Mouse (Mus musculus): ENCODE measurements around the gene Gm21974. TPM values are rescaled to one million over a fixed set of nuclear protein-coding genes. Genes with fewer than 3 reads are reported as not detected.
A peak's percentile ranks its signal among the peaks of the same experiment; 100 is the strongest.
"Not testable (repeated sequence)": the region's sequence is repeated elsewhere in the genome, so short reads cannot be mapped to it uniquely, and the experiment has no call there.

Gene Gm21974
- polyA plus RNA-seq, 1 experiment from 2014 or later = not detected

DNA sequence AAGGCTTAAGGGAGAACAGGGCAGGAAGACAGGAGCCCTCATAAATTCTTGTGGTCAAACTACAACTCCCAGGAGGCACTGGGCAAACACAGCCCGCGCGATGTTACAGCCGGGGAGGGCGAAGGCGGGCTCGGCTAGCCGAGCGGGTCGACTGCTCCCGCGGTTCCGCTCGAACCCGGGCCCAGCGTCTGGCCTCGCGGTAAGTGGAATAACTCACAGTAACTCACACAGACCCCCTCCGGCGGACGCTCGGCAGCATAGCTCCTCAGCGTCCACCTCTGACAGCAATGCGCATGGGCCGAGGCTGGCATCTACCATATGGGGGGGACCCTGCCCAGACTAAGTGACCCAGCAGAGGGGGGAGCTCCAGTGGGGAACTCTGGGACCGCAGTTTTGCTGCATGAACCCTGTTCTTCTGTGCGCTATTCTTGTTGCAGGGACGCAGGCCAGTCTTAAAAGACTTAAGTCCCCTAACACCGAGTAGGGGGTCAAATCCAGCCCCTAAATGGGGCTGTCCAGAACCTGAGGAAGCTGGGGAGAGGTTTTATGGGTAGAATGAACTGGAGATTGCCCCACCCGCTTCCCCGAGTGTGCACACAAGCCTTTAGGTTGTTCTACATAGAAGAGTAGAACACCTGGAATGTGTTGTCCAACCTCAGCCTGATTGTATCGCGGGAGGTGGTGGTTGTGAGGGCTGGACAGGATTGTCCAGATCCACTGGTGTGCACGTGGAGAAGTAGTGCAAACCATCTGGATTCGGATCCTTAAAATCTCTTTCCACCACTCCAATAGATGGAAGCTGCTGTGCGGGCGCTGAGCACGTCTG, 8.9 kb upstream of the Gm21974 start, which contains the start of gene Bckdk:
Gene Bckdk (plus strand): TSS at position 112 of the 826 bp plus-strand sequence.
- Histone ChIP-seq H3K36me3 (ENCODE audit: control insufficient read depth, insufficient read depth) (peaks cover 33% of the 10 kb centered on the region), H3K4me1 (ENCODE audit: control insufficient read depth, low read depth, low read length) (peaks cover 31% of the 10 kb centered on the region), H3K27me3 (ENCODE audit: control insufficient read depth, insufficient read depth, low read depth, low read length) (no peaks in the 10 kb centered on the region), H3K4me2 (ENCODE audit: low read depth, low read length) (peak within 1 kb of the TSS; percentile 86), H3K4me3 (ENCODE audit: low read depth, low read length) (peak within 1 kb of the TSS; percentile 87), H3K9ac (ENCODE audit: low read depth, low read length) (peak within 1 kb of the TSS; percentile 94), H3K9me3 (replicated peaks; ENCODE audit: control insufficient read depth, low read length) (no peaks in the 10 kb centered on the region), H3K27ac (ENCODE audit: low read length) (peak within 1 kb of the TSS; percentile 86)
- peak; percentile 82 for ATAC-seq (ENCODE audit: low read depth)
- 7% methylated on average over 38 of the region's 38 CpGs for WGBS (ENCODE audit: insufficient replicate concordance)

DNA sequence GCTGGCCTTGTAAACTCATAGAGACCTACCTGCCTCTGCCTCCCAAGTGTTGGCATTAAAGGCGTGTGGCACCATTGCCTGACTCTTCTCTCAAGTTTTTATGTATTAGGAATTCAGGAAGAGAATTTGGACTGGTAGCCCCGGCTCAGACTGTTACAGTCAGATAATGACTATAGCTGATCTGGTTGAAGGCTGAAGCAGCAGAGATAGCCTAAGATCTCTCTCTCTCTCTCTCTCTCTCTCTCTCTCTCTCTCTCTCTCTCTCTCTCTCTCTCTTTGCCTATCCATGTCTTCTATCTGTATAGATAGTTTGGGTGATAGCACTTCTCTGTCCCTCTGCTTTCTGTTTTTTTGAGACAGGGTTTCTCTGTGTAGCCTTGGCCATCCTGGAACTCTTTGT, 6.5 kb upstream of the Gm21974 start:
- Histone ChIP-seq H3K4me2 (ENCODE audit: low read depth, low read length) (no peak overlapping the region), H3K36me3 (ENCODE audit: control insufficient read depth, insufficient read depth) (peaks cover 16% of the 10 kb centered on the region), H3K4me3 (ENCODE audit: low read depth, low read length) (no peak overlapping the region), H3K9me3 (replicated peaks; ENCODE audit: control insufficient read depth, low read length) (no peaks in the 10 kb centered on the region), H3K27ac (ENCODE audit: low read length) (no peak overlapping the region), H3K27me3 (ENCODE audit: control insufficient read depth, insufficient read depth, low read depth, low read length) (no peaks in the 10 kb centered on the region), H3K9ac (ENCODE audit: low read depth, low read length) (no peak overlapping the region), H3K4me1 (ENCODE audit: control insufficient read depth, low read depth, low read length) (peaks cover 39% of the 10 kb centered on the region)
- 49% methylated on average over 2 of the region's 2 CpGs for WGBS (ENCODE audit: insufficient replicate concordance)
- ATAC-seq (ENCODE audit: low read depth) = no peak

DNA sequence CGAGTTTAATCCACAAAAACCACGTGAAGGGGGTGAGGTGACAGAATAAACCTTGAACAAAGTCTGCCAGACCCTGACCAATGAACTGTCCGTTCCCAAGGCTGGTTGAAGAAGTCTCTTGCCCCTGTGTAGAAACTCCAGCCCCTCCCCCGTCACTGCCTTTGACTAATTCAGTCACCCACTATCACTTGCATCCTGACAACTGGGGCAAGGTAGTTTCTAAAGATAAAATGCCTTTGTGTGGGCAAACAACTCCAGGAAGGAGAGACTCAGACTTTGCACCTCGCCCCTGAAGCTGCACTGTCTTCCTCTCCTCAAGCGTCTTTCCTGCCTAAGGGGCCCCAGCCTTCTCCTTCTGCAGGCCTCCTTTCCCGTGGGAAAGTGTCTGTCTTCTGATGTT, 4.7 kb upstream of the Gm21974 start:
- no peaks in the 10 kb centered on the region for H3K9me3 ChIP-seq (replicated peaks; ENCODE audit: control insufficient read depth, low read length)
- H3K27ac ChIP-seq (ENCODE audit: low read length) = peak overlapping the region; percentile 35
- peaks cover 49% of the 10 kb centered on the region for H3K4me1 ChIP-seq (ENCODE audit: control insufficient read depth, low read depth, low read length)
- 11% methylated on average over 7 of the region's 7 CpGs for WGBS (ENCODE audit: insufficient replicate concordance)
- H3K27me3 ChIP-seq (ENCODE audit: control insufficient read depth, insufficient read depth, low read depth, low read length) = no peaks in the 10 kb centered on the region
- H3K4me2 ChIP-seq (ENCODE audit: low read depth, low read length) = no peak overlapping the region; the same call in 1 of the 2 replicates
- 0 out of 2 replicates have a peak overlapping the region, but pooled peaks have one; percentile 6 for H3K9ac ChIP-seq (ENCODE audit: low read depth, low read length)
- H3K36me3 ChIP-seq (ENCODE audit: control insufficient read depth, insufficient read depth) = no peaks in the 10 kb centered on the region
- H3K4me3 ChIP-seq (ENCODE audit: low read depth, low read length) = no peak overlapping the region
- no peak for ATAC-seq (ENCODE audit: low read depth)

DNA sequence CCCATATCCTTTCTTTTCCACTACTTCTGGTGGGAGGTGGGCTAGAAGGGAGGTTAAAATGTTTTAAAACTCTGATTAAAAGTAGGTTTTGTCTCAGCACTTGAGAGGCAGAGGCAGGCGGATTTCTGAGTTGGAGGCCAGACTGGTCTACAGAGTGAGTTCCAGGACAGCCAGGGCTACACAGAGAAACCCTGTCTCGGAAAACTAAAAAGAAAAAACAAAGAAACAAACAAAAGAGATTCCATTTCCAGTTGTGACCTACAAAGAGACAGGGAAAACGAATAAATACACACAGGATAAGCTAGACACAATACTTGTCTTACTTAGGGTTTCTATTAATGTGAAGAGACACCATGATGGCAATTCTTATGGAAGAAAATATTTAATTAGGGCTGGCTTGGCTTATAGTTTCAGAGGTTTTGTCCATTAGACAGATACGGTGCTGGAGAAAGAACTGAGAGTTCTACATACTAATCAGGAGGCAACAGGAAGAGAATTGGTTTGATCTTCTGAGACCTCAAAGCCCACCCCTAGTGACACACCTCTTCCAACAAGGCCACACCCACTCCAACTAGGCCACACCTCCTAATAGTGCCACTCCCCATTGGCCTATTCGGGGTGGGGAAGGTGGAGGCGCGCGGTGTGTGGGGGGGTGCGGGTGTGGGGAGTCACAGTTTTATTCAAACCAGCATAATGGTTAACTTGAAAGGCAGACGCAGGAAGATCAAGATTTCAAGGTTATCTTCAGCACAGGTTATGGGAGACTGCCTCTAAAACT, 3.1 kb upstream of the Gm21974 start:
- no peaks in the 10 kb centered on the region for H3K36me3 ChIP-seq (ENCODE audit: control insufficient read depth, insufficient read depth)
- no peaks in the 10 kb centered on the region for H3K27me3 ChIP-seq (ENCODE audit: control insufficient read depth, insufficient read depth, low read depth, low read length)
- ATAC-seq (ENCODE audit: low read depth) = no peak; the same call in 1 of the 2 replicates
- H3K27ac ChIP-seq (ENCODE audit: low read length) = no peak overlapping the region
- H3K4me3 ChIP-seq (ENCODE audit: low read depth, low read length) = no peak overlapping the region
- H3K4me2 ChIP-seq (ENCODE audit: low read depth, low read length) = peak overlapping the region; percentile 22; the same call in 1 of the 2 replicates
- WGBS (ENCODE audit: insufficient replicate concordance) = 23% methylated on average over 10 of the region's 10 CpGs
- H3K9me3 ChIP-seq (replicated peaks; ENCODE audit: control insufficient read depth, low read length) = no peaks in the 10 kb centered on the region
- H3K4me1 ChIP-seq (ENCODE audit: control insufficient read depth, low read depth, low read length) = peaks cover 51% of the 10 kb centered on the region
- no peak overlapping the region for H3K9ac ChIP-seq (ENCODE audit: low read depth, low read length)

DNA sequence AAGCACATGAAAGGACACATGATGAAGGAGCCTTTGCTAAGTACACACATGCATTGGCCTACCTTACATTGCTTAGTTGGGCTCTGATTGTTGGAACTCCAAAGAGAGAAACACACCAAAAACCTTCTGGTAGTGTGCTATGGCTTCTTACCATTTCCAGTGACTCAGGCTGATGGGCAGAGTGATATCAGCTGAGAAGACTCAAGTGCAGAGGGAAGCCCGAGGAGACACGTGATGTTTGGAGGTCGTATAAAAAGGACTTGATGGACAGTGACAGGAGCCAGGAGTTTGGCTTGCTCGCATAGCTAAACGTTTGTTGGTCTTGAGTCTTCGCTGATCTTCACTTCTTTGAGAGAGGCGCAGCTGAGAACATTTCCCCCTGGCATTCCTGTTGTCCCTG, 2.3 kb upstream of the Gm21974 start:
- no peaks in the 10 kb centered on the region for H3K9me3 ChIP-seq (replicated peaks; ENCODE audit: control insufficient read depth, low read length)
- H3K4me2 ChIP-seq (ENCODE audit: low read depth, low read length) = no peak overlapping the region
- H3K9ac ChIP-seq (ENCODE audit: low read depth, low read length) = no peak overlapping the region
- H3K36me3 ChIP-seq (ENCODE audit: control insufficient read depth, insufficient read depth) = no peaks in the 10 kb centered on the region
- no peaks in the 10 kb centered on the region for H3K27me3 ChIP-seq (ENCODE audit: control insufficient read depth, insufficient read depth, low read depth, low read length)
- no peak for ATAC-seq (ENCODE audit: low read depth)
- peaks cover 51% of the 10 kb centered on the region for H3K4me1 ChIP-seq (ENCODE audit: control insufficient read depth, low read depth, low read length)
- H3K27ac ChIP-seq (ENCODE audit: low read length) = no peak overlapping the region
- no peak overlapping the region for H3K4me3 ChIP-seq (ENCODE audit: low read depth, low read length)
- WGBS (ENCODE audit: insufficient replicate concordance) = 76% methylated on average over 7 of the region's 7 CpGs

GRCm38 (mm10) chr7:127896384-127896783, 1.1 kb upstream of the Gm21974 start:
- Histone ChIP-seq H3K9ac (ENCODE audit: low read depth, low read length) (no peak overlapping the region), H3K36me3 (ENCODE audit: control insufficient read depth, insufficient read depth) (no peaks in the 10 kb centered on the region), H3K9me3 (replicated peaks; ENCODE audit: control insufficient read depth, low read length) (no peaks in the 10 kb centered on the region), H3K27ac (ENCODE audit: low read length) (peak overlapping the region; percentile 19; the same call in 1 of the 2 replicates), H3K27me3 (ENCODE audit: control insufficient read depth, insufficient read depth, low read depth, low read length) (no peaks in the 10 kb centered on the region), H3K4me1 (ENCODE audit: control insufficient read depth, low read depth, low read length) (peaks cover 49% of the 10 kb centered on the region), H3K4me2 (ENCODE audit: low read depth, low read length) (0 out of 2 replicates have a peak overlapping the region, but pooled peaks have one; percentile 92), H3K4me3 (ENCODE audit: low read depth, low read length) (no peak overlapping the region)
- WGBS (ENCODE audit: insufficient replicate concordance) = 50% methylated on average over 13 of the region's 13 CpGs
- no peak for ATAC-seq (ENCODE audit: low read depth)

DNA sequence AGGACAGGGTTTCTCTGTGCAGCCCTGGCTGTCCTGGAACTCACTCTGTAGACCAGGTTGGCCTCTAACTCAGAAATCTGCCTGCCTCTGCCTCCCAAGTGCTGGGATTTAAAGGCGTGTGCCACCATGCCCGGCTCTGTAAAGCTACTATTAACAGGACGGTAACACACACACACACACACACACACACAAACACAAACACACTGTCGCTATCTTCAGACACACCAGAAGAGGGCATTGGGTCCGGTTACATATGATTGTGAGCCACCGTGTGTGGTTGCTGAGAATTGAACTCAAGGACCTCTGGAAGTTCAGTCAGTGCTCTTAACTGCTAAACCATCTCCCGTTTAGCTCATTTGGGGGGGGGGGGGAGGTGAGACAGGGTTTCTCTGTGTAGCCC, 637 bp upstream of the Gm21974 start:
- not testable (repeated sequence) for ATAC-seq (ENCODE audit: low read depth); H3K36me3 ChIP-seq (ENCODE audit: control insufficient read depth, insufficient read depth); H3K9me3 ChIP-seq (replicated peaks; ENCODE audit: control insufficient read depth, low read length); H3K27me3 ChIP-seq (ENCODE audit: control insufficient read depth, insufficient read depth, low read depth, low read length); H3K9ac ChIP-seq (ENCODE audit: low read depth, low read length)
- Histone ChIP-seq H3K4me1 (ENCODE audit: control insufficient read depth, low read depth, low read length) (peaks cover 49% of the 10 kb centered on the region), H3K4me3 (ENCODE audit: low read depth, low read length) (peak overlapping the region; percentile 76), H3K27ac (ENCODE audit: low read length) (peak overlapping the region; percentile 89), H3K4me2 (ENCODE audit: low read depth, low read length) (peak overlapping the region; percentile 92)
- WGBS (ENCODE audit: insufficient replicate concordance) = 52% methylated on average over 7 of the region's 7 CpGs

DNA sequence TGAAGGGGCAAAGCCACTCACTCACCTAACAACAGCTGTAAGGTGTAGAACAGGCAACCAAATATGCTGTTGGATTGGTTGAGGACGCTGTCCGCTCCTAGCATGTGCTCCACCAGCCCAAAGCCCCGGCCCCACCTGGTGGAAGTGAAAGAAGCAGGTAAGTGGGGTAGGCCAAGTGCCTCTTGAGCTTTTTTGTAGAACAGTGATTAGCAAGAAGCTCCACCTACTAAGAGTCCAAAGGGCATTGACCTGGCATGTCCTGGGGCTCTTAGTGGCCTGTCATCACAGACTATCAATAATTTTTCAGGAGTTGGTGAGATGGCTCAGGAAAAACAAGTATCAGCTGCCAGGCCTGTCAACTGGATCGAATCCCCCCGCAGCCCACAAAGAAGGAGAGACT, 774 bp downstream of the Gm21974 start:
- Histone ChIP-seq H3K9me3 (replicated peaks; ENCODE audit: control insufficient read depth, low read length) (no peaks in the 10 kb centered on the region), H3K4me1 (ENCODE audit: control insufficient read depth, low read depth, low read length) (peaks cover 36% of the 10 kb centered on the region), H3K36me3 (ENCODE audit: control insufficient read depth, insufficient read depth) (no peaks in the 10 kb centered on the region), H3K27ac (ENCODE audit: low read length) (no peak overlapping the region; the same call in 1 of the 2 replicates), H3K9ac (ENCODE audit: low read depth, low read length) (peak overlapping the region; percentile 10; the same call in 1 of the 2 replicates), H3K4me2 (ENCODE audit: low read depth, low read length) (peak overlapping the region; percentile 92), H3K27me3 (ENCODE audit: control insufficient read depth, insufficient read depth, low read depth, low read length) (no peaks in the 10 kb centered on the region), H3K4me3 (ENCODE audit: low read depth, low read length) (peak overlapping the region; percentile 76)
- WGBS (ENCODE audit: insufficient replicate concordance) = 77% methylated on average over 5 of the region's 5 CpGs
- no peak for ATAC-seq (ENCODE audit: low read depth)

Measured in liver, embryonic 16.5 days (tissue).